In the genomic region with DNA sequence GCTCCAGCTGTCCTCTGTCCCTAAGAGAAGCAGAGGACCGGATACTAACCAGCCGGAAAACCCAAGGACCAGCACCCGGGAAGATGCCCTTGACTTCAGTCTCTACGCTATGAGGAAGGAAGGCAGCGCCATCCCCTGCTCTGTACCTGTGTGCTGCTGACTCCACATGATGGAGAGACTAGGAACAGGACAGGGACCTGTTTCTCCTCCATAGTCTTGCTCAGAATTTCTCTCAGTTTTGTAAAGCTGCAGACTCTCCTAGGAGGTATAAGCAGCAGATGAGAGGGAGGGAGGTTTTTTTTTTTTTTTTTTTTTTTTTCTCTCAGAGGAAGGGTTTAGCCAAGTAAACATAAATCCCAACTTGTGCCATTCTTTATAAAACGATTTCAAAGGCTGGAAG, we compare ENCODE assay signal across 10 mouse cellular contexts. TPM values are rescaled to one million over a fixed set of nuclear protein-coding genes. Genes with fewer than 3 reads are reported as not detected.
DNase-seq lines count a peak whose midpoint lies in the region; ATAC-seq and TF ChIP-seq lines count a peak whose summit lies in the region.
"Had no signal": no experiment of that assay in that cellular context is flagged by ENCODE, and none has a peak within 500 bp of the region (broad histone marks: within the 10 kb centered on the region; RNA-seq: fewer than 3 reads in every experiment).

Gene Lingo4, plus strand, starts transcription at position 301 of the 400 bp plus-strand sequence.

- no peak within 1 kb of the TSS for H3K9ac ChIP-seq in heart, embryonic 15.5 days
- H3K9ac ChIP-seq in heart, adult 2 months (ENCODE audit: low read depth, low read length): no peak within 1 kb of the TSS
- peak within 1 kb of the TSS; percentile 11; the same call in 1 of the 2 replicates for H3K9ac ChIP-seq in embryonic facial prominence, embryonic 11.5 days (replicated peaks; ENCODE audit: low read length)
- peak within 1 kb of the TSS; percentile 77 for H3K9ac ChIP-seq in hindbrain, embryonic 13.5 days
- H3K9ac ChIP-seq in midbrain, embryonic 12.5 days (replicated peaks): peak within 1 kb of the TSS; percentile 62

- H3K9me3 ChIP-seq in heart, embryonic 15.5 days (replicated peaks): no peaks in the 10 kb centered on the region
- H3K9me3 ChIP-seq in embryonic facial prominence, embryonic 11.5 days (replicated peaks; ENCODE audit: control insufficient read depth, low read length): no peaks in the 10 kb centered on the region
- H3K9me3 ChIP-seq in hindbrain, embryonic 13.5 days: no peaks in the 10 kb centered on the region
- no peaks in the 10 kb centered on the region for H3K9me3 ChIP-seq in midbrain, embryonic 12.5 days

- no peak for ATAC-seq in heart, embryonic 15.5 days (replicated peaks; ENCODE audit: insufficient number of reproducible peaks, insufficient read depth, low FRiP score, low read depth)
- no peak for ATAC-seq in embryonic facial prominence, embryonic 11.5 days (replicated peaks; ENCODE audit: insufficient number of reproducible peaks, low FRiP score, low TSS enrichment, low read depth)
- no peak for ATAC-seq in hindbrain, embryonic 13.5 days (ENCODE audit: low FRiP score)
- ATAC-seq in midbrain, embryonic 12.5 days (ENCODE audit: low FRiP score, low read depth): no peak

- peak within 1 kb of the TSS; percentile 33 for H3K4me3 ChIP-seq in heart, embryonic 15.5 days
- H3K4me3 ChIP-seq in heart, adult 2 months: no peak within 1 kb of the TSS
- 0 out of 2 replicates have a peak within 1 kb of the TSS, but pooled peaks have one; percentile 9 for H3K4me3 ChIP-seq in embryonic facial prominence, embryonic 11.5 days (ENCODE audit: low read depth, low read length)
- peak within 1 kb of the TSS; percentile 40 for H3K4me3 ChIP-seq in hindbrain, embryonic 13.5 days
- peak within 1 kb of the TSS; percentile 41 for H3K4me3 ChIP-seq in midbrain, embryonic 12.5 days

- 60% methylated on average over 6 of the region's 6 CpGs for WGBS in heart, embryonic 15.5 days
- 70% methylated on average over 6 of the region's 6 CpGs for WGBS in heart, adult 2 months
- WGBS in embryonic facial prominence, embryonic 11.5 days: 76% methylated on average over 6 of the region's 6 CpGs
- 70% methylated on average over 6 of the region's 6 CpGs for WGBS in hindbrain, embryonic 13.5 days
- WGBS in midbrain, embryonic 12.5 days: 74% methylated on average over 6 of the region's 6 CpGs

- intact Hi-C loops in heart, adult 2 months (cut with DNase I): no loop called here
- intact Hi-C loops in gastrocnemius, postnatal 14 days (cut with DNase I; ENCODE audit: low total_unique reads): no loop called here

- H3K27me3 ChIP-seq in heart, embryonic 15.5 days: peaks cover 65% of the 10 kb centered on the region
- H3K27me3 ChIP-seq in heart, adult 2 months (ENCODE audit: control insufficient read depth, insufficient read depth, low read length): no peaks in the 10 kb centered on the region
- peaks cover 4% of the 10 kb centered on the region for H3K27me3 ChIP-seq in embryonic facial prominence, embryonic 11.5 days (ENCODE audit: control insufficient read depth, insufficient read depth, low read length)
- H3K27me3 ChIP-seq in hindbrain, embryonic 13.5 days: peaks cover 52% of the 10 kb centered on the region
- peaks cover 45% of the 10 kb centered on the region for H3K27me3 ChIP-seq in midbrain, embryonic 12.5 days

- no peak for TF ChIP-seq EP300 in heart, adult 2 months (IDR thresholded peaks at IDR 0.05; ENCODE audit: insufficient read depth, low read depth, low read length)

- no peak within 1 kb of the TSS for H3K27ac ChIP-seq in heart, embryonic 15.5 days
- H3K27ac ChIP-seq in heart, adult 2 months: no peak within 1 kb of the TSS
- H3K27ac ChIP-seq in embryonic facial prominence, embryonic 11.5 days (replicated peaks; ENCODE audit: low read depth, low read length): no peak within 1 kb of the TSS
- no peak within 1 kb of the TSS for H3K27ac ChIP-seq in hindbrain, embryonic 13.5 days
- H3K27ac ChIP-seq in midbrain, embryonic 12.5 days (replicated peaks): no peak within 1 kb of the TSS

- no peak for TF ChIP-seq POLR2A in heart, adult 2 months (IDR thresholded peaks at IDR 0.05; ENCODE audit: insufficient read depth, low read depth, low read length)

- H3K79me2 ChIP-seq in heart, adult 2 months (replicated peaks; ENCODE audit: control insufficient read depth, insufficient read depth, low read length): no peaks in the 10 kb centered on the region

- peak within 1 kb of the TSS; percentile 59 for H3K4me2 ChIP-seq in heart, embryonic 15.5 days
- peak within 1 kb of the TSS; percentile 31 for H3K4me2 ChIP-seq in embryonic facial prominence, embryonic 11.5 days (ENCODE audit: low read depth, low read length)
- peak within 1 kb of the TSS; percentile 76 for H3K4me2 ChIP-seq in hindbrain, embryonic 13.5 days
- H3K4me2 ChIP-seq in midbrain, embryonic 12.5 days (replicated peaks): peak within 1 kb of the TSS; percentile 63

- DNase-seq in heart, adult 2 months: no peak
- DNase-seq in embryonic facial prominence, embryonic 11.5 days (ENCODE audit: low spot score): no peak
- no peak for DNase-seq in gastrocnemius, postnatal 14 days
- DNase-seq in Muller cell, postnatal 12 days (ENCODE audit: inconsistent ontology term): no peak
- DNase-seq in right cerebral cortex, adult 18-20 months: no peak
- DNase-seq: lung, postnatal 4 days had no signal

- TF ChIP-seq CTCF in heart, adult 2 months (IDR thresholded peaks at IDR 0.05): no peak

- no peaks in the 10 kb centered on the region for H3K36me3 ChIP-seq in heart, embryonic 15.5 days
- H3K36me3 ChIP-seq in heart, adult 2 months (ENCODE audit: control insufficient read depth, insufficient read depth, low read length): no peaks in the 10 kb centered on the region
- H3K36me3 ChIP-seq in embryonic facial prominence, embryonic 11.5 days (replicated peaks; ENCODE audit: control insufficient read depth, insufficient read depth, low read depth, low read length): no peaks in the 10 kb centered on the region
- H3K36me3 ChIP-seq in hindbrain, embryonic 13.5 days: no peaks in the 10 kb centered on the region
- no peaks in the 10 kb centered on the region for H3K36me3 ChIP-seq in midbrain, embryonic 12.5 days

- H3K4me1 ChIP-seq in heart, embryonic 15.5 days (replicated peaks): peaks cover 9% of the 10 kb centered on the region
- no peaks in the 10 kb centered on the region for H3K4me1 ChIP-seq in heart, adult 2 months (ENCODE audit: control insufficient read depth, insufficient read depth, low read length)
- H3K4me1 ChIP-seq in embryonic facial prominence, embryonic 11.5 days (ENCODE audit: control insufficient read depth, insufficient read depth, low read length): no peaks in the 10 kb centered on the region
- H3K4me1 ChIP-seq in hindbrain, embryonic 13.5 days (replicated peaks): peaks cover 20% of the 10 kb centered on the region
- peaks cover 19% of the 10 kb centered on the region for H3K4me1 ChIP-seq in midbrain, embryonic 12.5 days

RNA-seq across cellular contexts. Expression of gene Lingo4, which starts in this region (rescaled TPM):
- 0.09 and 0.34 TPM in 2 replicates for polyA plus RNA-seq in heart, embryonic 15.5 days (2015; fragmentation: Nextera tagmentation; extraction: Ambion mirVana)
- total RNA-seq in heart, adult 2 months (2021): under 1 TPM; 0.05 to 0.09 TPM
- polyA plus RNA-seq in heart, adult 2 months (2012; rRNA removed): 0.04 and 0.09 TPM in 2 replicates
- 0.06 and 0.13 TPM in 2 replicates for polyA plus RNA-seq in embryonic facial prominence, embryonic 11.5 days (2014; fragmentation: Nextera tagmentation; extraction: Ambion mirVana)
- polyA plus RNA-seq in hindbrain, embryonic 13.5 days (2015; fragmentation: Nextera tagmentation; extraction: Ambion mirVana): 0.81 and 0.96 TPM in 2 replicates
- 0.68 and 0.71 TPM in 2 replicates for polyA plus RNA-seq in midbrain, embryonic 12.5 days (2016; fragmentation: Nextera tagmentation; extraction: Ambion mirVana)
- total RNA-seq in gastrocnemius, postnatal 14 days (2021): under 1 TPM; 0.06 to 0.11 TPM
- total RNA-seq: CH12.LX had no signal

Comparison
In these comparisons a context has a peak if more than half of its experiments do, and no peak if none do; other contexts are left out.
1. H3K9ac ChIP-seq: peak in embryonic facial prominence, embryonic 11.5 days (single experiment), hindbrain, embryonic 13.5 days (single experiment) and midbrain, embryonic 12.5 days (single experiment); none in heart, embryonic 15.5 days (single experiment) and heart, adult 2 months (single experiment).
2. Peak in every context shown above with its lines, with median percentiles within 50 percentile points of each other: H3K4me2 ChIP-seq.